ENCODE assay signal across 10 mouse cellular contexts in genomic region chr4:32586596-32586995, GRCm38 (mm10). TPM values are rescaled to one million over a fixed set of nuclear protein-coding genes. Genes with fewer than 3 reads are reported as not detected.
DNase-seq lines count a peak whose midpoint lies in the region; ATAC-seq lines count a peak whose summit lies in the region.
"Had no signal": no experiment of that assay in that cellular context is flagged by ENCODE, and none has a peak within 500 bp of the region (broad histone marks: within the 10 kb centered on the region; RNA-seq: fewer than 3 reads in every experiment).

No protein-coding gene starts in this region.

- DNase-seq in heart, postnatal 10 days, result peak; percentile 61 to 75
- no peak for DNase-seq in heart, adult 11 months
- DNase-seq in 416B (ENCODE audit: low read depth) (peak; percentile 88), R1 (ENCODE audit: low read depth, low spot score) (peak; percentile 81)
- peak; percentile 66 to 81 for DNase-seq in cerebellum, postnatal 25 days
- peak; percentile 62 for DNase-seq in kidney, adult 9 months
- peak; percentile 72 for DNase-seq in midbrain, embryonic 14.5 days
- DNase-seq in thymus, postnatal 36 days, result peak; percentile 75 to 82

- no peak overlapping the region for H3K4me3 ChIP-seq in midbrain, embryonic 14.5 days (replicated peaks; ENCODE audit: low read depth, low read length)
- H3K4me3 ChIP-seq: embryonic facial prominence, embryonic 12.5 days; limb, embryonic 13.5 days had no signal

- H3K9me3 ChIP-seq in midbrain, embryonic 14.5 days (ENCODE audit: control insufficient read depth, low read length), result no peaks in the 10 kb centered on the region
- H3K9me3 ChIP-seq: embryonic facial prominence, embryonic 12.5 days; limb, embryonic 13.5 days had no signal

- H3K27me3 ChIP-seq in midbrain, embryonic 14.5 days (ENCODE audit: control insufficient read depth, insufficient read depth, low read length), result no peaks in the 10 kb centered on the region
- H3K27me3 ChIP-seq: embryonic facial prominence, embryonic 12.5 days; limb, embryonic 13.5 days had no signal

- no peak overlapping the region for H3K4me2 ChIP-seq in midbrain, embryonic 14.5 days (ENCODE audit: low read length)
- H3K4me2 ChIP-seq: embryonic facial prominence, embryonic 12.5 days; limb, embryonic 13.5 days had no signal

- H3K36me3 ChIP-seq in midbrain, embryonic 14.5 days (ENCODE audit: control insufficient read depth, insufficient read depth, low read length), result no peaks in the 10 kb centered on the region; the same call in 1 of the 2 replicates
- H3K36me3 ChIP-seq: embryonic facial prominence, embryonic 12.5 days; limb, embryonic 13.5 days had no signal

- WGBS in midbrain, embryonic 14.5 days, result 14% methylated on average over 9 of the region's 9 CpGs

- intact Hi-C loops in heart, postnatal 10 days (cut with DNase I), result loop anchor here (5.0 to 10.0 kb wide), 3 partner anchors 366 to 531 kb away; partner anchors contain the start of gene Ankrd6

- H3K27ac ChIP-seq in midbrain, embryonic 14.5 days (replicated peaks; ENCODE audit: low read depth, low read length), result no peak overlapping the region
- H3K27ac ChIP-seq: embryonic facial prominence, embryonic 12.5 days; limb, embryonic 13.5 days had no signal

- no peaks in the 10 kb centered on the region for H3K4me1 ChIP-seq in midbrain, embryonic 14.5 days (ENCODE audit: control insufficient read depth, insufficient read depth, low read length)
- H3K4me1 ChIP-seq: limb, embryonic 13.5 days had no signal

- H3K9ac ChIP-seq in midbrain, embryonic 14.5 days (replicated peaks; ENCODE audit: low read length), result no peak overlapping the region
- H3K9ac ChIP-seq: embryonic facial prominence, embryonic 12.5 days; limb, embryonic 13.5 days had no signal

- ATAC-seq in midbrain, embryonic 14.5 days (ENCODE audit: low FRiP score, low TSS enrichment), result no peak

RNA-seq across cellular contexts. Expression of gene Gja10, which starts 16.0 kb away (rescaled TPM):
- not detected for total RNA-seq in heart, postnatal 10 days (2021)
- polyA plus RNA-seq in midbrain, embryonic 14.5 days (2014; fragmentation: Nextera tagmentation; extraction: Ambion mirVana), result 0.14 TPM in 1 of 2 replicates, not detected in the other
- polyA plus RNA-seq: limb, embryonic 13.5 days had no signal

RNA-seq across cellular contexts. Expression of gene Casp8ap2, which starts 28.7 kb away (rescaled TPM):
- total RNA-seq in heart, postnatal 10 days (2021), result 1 to 10 TPM; 7.2 to 9.0 TPM
- polyA plus RNA-seq in midbrain, embryonic 14.5 days (2014; fragmentation: Nextera tagmentation; extraction: Ambion mirVana), result 41.3 and 44.9 TPM in 2 replicates
